16 mouse cellular contexts compared by ENCODE assay signal in the genomic region with DNA sequence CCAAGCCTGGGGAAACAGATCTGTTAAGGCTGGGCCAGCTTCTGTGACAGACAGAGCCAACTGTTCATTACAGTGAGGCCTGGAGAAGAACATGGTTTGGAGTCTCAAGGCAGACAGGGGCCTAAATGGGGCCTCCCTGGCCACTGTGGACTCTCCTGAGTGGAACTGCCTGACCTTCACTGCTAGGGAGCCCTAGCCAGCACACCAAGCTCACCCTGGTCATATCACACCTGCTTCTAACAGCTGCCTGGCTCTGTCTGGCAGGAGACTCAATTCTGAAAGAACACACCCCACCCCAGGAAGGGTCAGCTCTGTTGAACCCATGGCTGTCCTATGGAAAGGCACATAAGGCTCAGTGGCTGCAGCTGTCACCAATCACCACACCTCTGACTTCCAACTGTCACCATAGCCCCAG. TPM values are rescaled to one million over a fixed set of nuclear protein-coding genes. Genes with fewer than 3 reads are reported as not detected.
DNase-seq lines count a peak whose midpoint lies in the region; ATAC-seq and TF ChIP-seq lines count a peak whose summit lies in the region.
"Had no signal": no experiment of that assay in that cellular context is flagged by ENCODE, and none has a peak within 500 bp of the region (broad histone marks: within the 10 kb centered on the region; RNA-seq: fewer than 3 reads in every experiment).

No protein-coding gene starts in this region.

- H3K4me1 ChIP-seq in midbrain, embryonic 10.5 days: peaks cover 74% of the 10 kb centered on the region
- peaks cover 39% of the 10 kb centered on the region for H3K4me1 ChIP-seq in midbrain, embryonic 16.5 days (ENCODE audit: control insufficient read depth, insufficient read depth, low read length)
- H3K4me1 ChIP-seq in intestine, postnatal 0 days (replicated peaks; ENCODE audit: control insufficient read depth, insufficient read depth, low read length): peaks cover 17% of the 10 kb centered on the region

- no peak for TF ChIP-seq CTCF in intestine, postnatal 0 days (IDR thresholded peaks at IDR 0.05; ENCODE audit: low read depth)

- peak; percentile 88 for DNase-seq in heart, adult 11 months
- no peak for DNase-seq in heart, adult 18-20 months
- no peak for DNase-seq in midbrain, embryonic 10.5 days (ENCODE audit: low spot score)
- peak; percentile 92 for DNase-seq in skeletal muscle tissue, adult 2 months (ENCODE audit: low read depth, low spot score)
- DNase-seq in Muller cell, postnatal 12 days (ENCODE audit: inconsistent ontology term): no peak
- DNase-seq in urinary bladder, postnatal 10 days (ENCODE audit: low spot score): no peak
- DNase-seq: kidney, adult 11 months; kidney, postnatal 4 days; retina, postnatal 1 day had no signal

- no peak overlapping the region for H3K9ac ChIP-seq in midbrain, embryonic 16.5 days (ENCODE audit: low read depth, low read length)
- no peak overlapping the region for H3K9ac ChIP-seq in intestine, postnatal 0 days (ENCODE audit: low read depth, low read length)
- H3K9ac ChIP-seq: forebrain, embryonic 13.5 days; heart, embryonic 15.5 days; lung, embryonic 15.5 days had no signal

- no peaks in the 10 kb centered on the region for H3K27me3 ChIP-seq in midbrain, embryonic 10.5 days (ENCODE audit: low read depth, poor library complexity, severe bottlenecking)
- H3K27me3 ChIP-seq in midbrain, embryonic 16.5 days (ENCODE audit: control insufficient read depth, insufficient read depth, low read depth, low read length): no peaks in the 10 kb centered on the region
- H3K27me3 ChIP-seq in intestine, postnatal 0 days (replicated peaks; ENCODE audit: control insufficient read depth, insufficient read depth, low read length): no peaks in the 10 kb centered on the region
- H3K27me3 ChIP-seq: forebrain, embryonic 13.5 days; heart, embryonic 15.5 days; lung, embryonic 15.5 days had no signal

- no peak overlapping the region for H3K4me2 ChIP-seq in midbrain, embryonic 16.5 days (ENCODE audit: low read length)
- H3K4me2 ChIP-seq in intestine, postnatal 0 days (replicated peaks; ENCODE audit: low read depth): peak overlapping the region; percentile 6; the same call in 1 of the 2 replicates
- H3K4me2 ChIP-seq: forebrain, embryonic 13.5 days; heart, embryonic 15.5 days; lung, embryonic 15.5 days; midbrain, embryonic 11.5 days had no signal

- H3K9me3 ChIP-seq in midbrain, embryonic 10.5 days (replicated peaks): no peaks in the 10 kb centered on the region
- no peaks in the 10 kb centered on the region for H3K9me3 ChIP-seq in midbrain, embryonic 16.5 days (replicated peaks; ENCODE audit: control insufficient read depth, low read length, poor library complexity, severe bottlenecking)
- H3K9me3 ChIP-seq in intestine, postnatal 0 days (ENCODE audit: control insufficient read depth): no peaks in the 10 kb centered on the region
- H3K9me3 ChIP-seq: forebrain, embryonic 13.5 days; heart, embryonic 15.5 days; lung, embryonic 15.5 days had no signal

- H3K4me3 ChIP-seq in midbrain, embryonic 10.5 days: peak overlapping the region; percentile 5; the same call in 1 of the 2 replicates
- H3K4me3 ChIP-seq in midbrain, embryonic 16.5 days (ENCODE audit: low read depth, low read length): no peak overlapping the region
- H3K4me3 ChIP-seq in intestine, postnatal 0 days (ENCODE audit: low read depth, low read length): no peak overlapping the region
- H3K4me3 ChIP-seq: forebrain, embryonic 13.5 days; heart, embryonic 15.5 days; left cerebral cortex, adult 2 months; lung, embryonic 15.5 days had no signal

- H3K27ac ChIP-seq in midbrain, embryonic 10.5 days (replicated peaks): no peak overlapping the region; the same call in 1 of the 2 replicates
- no peak overlapping the region for H3K27ac ChIP-seq in midbrain, embryonic 16.5 days (ENCODE audit: low read length)
- peak overlapping the region; percentile 68; the same call in 1 of the 2 replicates for H3K27ac ChIP-seq in intestine, postnatal 0 days (ENCODE audit: low read depth, low read length)
- H3K27ac ChIP-seq: forebrain, embryonic 13.5 days; heart, embryonic 15.5 days; left cerebral cortex, adult 2 months; lung, embryonic 15.5 days had no signal

- peaks cover 73% of the 10 kb centered on the region for H3K36me3 ChIP-seq in midbrain, embryonic 10.5 days
- H3K36me3 ChIP-seq in midbrain, embryonic 16.5 days (ENCODE audit: control insufficient read depth, insufficient read depth, low read length): no peaks in the 10 kb centered on the region
- peaks cover 14% of the 10 kb centered on the region; the same call in 1 of the 2 replicates for H3K36me3 ChIP-seq in intestine, postnatal 0 days (ENCODE audit: control insufficient read depth, insufficient read depth)
- H3K36me3 ChIP-seq: heart, embryonic 15.5 days had no signal

- ATAC-seq in midbrain, embryonic 16.5 days: no peak
- ATAC-seq in intestine, postnatal 0 days: no peak
- ATAC-seq: forebrain, embryonic 13.5 days had no signal

RNA-seq across cellular contexts. Expression of gene Brd3os, which starts 29.1 kb away (rescaled TPM):
- 1 to 10 TPM; 1.4 to 1.8 TPM for total RNA-seq in heart, adult 18-20 months (2021)
- polyA plus RNA-seq in midbrain, embryonic 10.5 days (2016; fragmentation: Nextera tagmentation; extraction: Ambion mirVana): 9.2 and 11.9 TPM in 2 replicates
- 42.0 and 43.0 TPM in 2 replicates for polyA plus RNA-seq in midbrain, embryonic 16.5 days (2015; fragmentation: Nextera tagmentation; extraction: Ambion mirVana)
- polyA plus RNA-seq in intestine, postnatal 0 days (2015; fragmentation: Nextera tagmentation; extraction: Ambion mirVana): 1.5 and 1.8 TPM in 2 replicates

RNA-seq across cellular contexts. Expression of gene Brd3, which starts 36.3 kb away (rescaled TPM):
- 10 to 100 TPM; 25.9 TPM for total RNA-seq in heart, adult 18-20 months (2021)
- 156 and 166 TPM in 2 replicates for polyA plus RNA-seq in midbrain, embryonic 10.5 days (2016; fragmentation: Nextera tagmentation; extraction: Ambion mirVana)
- 141 and 142 TPM in 2 replicates for polyA plus RNA-seq in midbrain, embryonic 16.5 days (2015; fragmentation: Nextera tagmentation; extraction: Ambion mirVana)
- 49.8 and 50.2 TPM in 2 replicates for polyA plus RNA-seq in intestine, postnatal 0 days (2015; fragmentation: Nextera tagmentation; extraction: Ambion mirVana)

RNA-seq across cellular contexts. Expression of gene Wdr5, which starts 43.8 kb away (rescaled TPM):
- total RNA-seq in heart, adult 18-20 months (2021): 10 to 100 TPM; 23.5 to 26.5 TPM
- polyA plus RNA-seq in midbrain, embryonic 10.5 days (2016; fragmentation: Nextera tagmentation; extraction: Ambion mirVana): 76.3 and 84.1 TPM in 2 replicates
- polyA plus RNA-seq in midbrain, embryonic 16.5 days (2015; fragmentation: Nextera tagmentation; extraction: Ambion mirVana): 42.6 and 44.4 TPM in 2 replicates
- polyA plus RNA-seq in intestine, postnatal 0 days (2015; fragmentation: Nextera tagmentation; extraction: Ambion mirVana): 15.6 and 16.2 TPM in 2 replicates

RNA-seq across cellular contexts. Expression of gene Vav2, which starts 44.3 kb away (rescaled TPM):
- 10 to 100 TPM; 10.2 to 13.1 TPM for total RNA-seq in heart, adult 18-20 months (2021)
- polyA plus RNA-seq in midbrain, embryonic 10.5 days (2016; fragmentation: Nextera tagmentation; extraction: Ambion mirVana): 11.4 and 13.3 TPM in 2 replicates
- polyA plus RNA-seq in midbrain, embryonic 16.5 days (2015; fragmentation: Nextera tagmentation; extraction: Ambion mirVana): 9.2 and 12.6 TPM in 2 replicates
- 5.4 and 6.8 TPM in 2 replicates for polyA plus RNA-seq in intestine, postnatal 0 days (2015; fragmentation: Nextera tagmentation; extraction: Ambion mirVana)

Comparison
In these comparisons a context has a peak if more than half of its experiments do, and no peak if none do; other contexts are left out.
1. DNase-seq: peak in heart, adult 11 months (single experiment) and skeletal muscle tissue, adult 2 months (single experiment); none in heart, adult 18-20 months (0 of 2), midbrain, embryonic 10.5 days (single experiment), Muller cell, postnatal 12 days (single experiment) and urinary bladder, postnatal 10 days (single experiment).